Mouse (Mus musculus) neural tube, embryonic 14.5 days (tissue): ENCODE measurements at regions not wholly inside any gene's neighbourhood (a gene's known extent, or its start where the extent isn't known, plus 50 kb on each side); places are given as distances from the start of the nearest gene placed in this dataset.

ENCODE experiments used
- ATAC-seq: fragments of 200-750 bp; cut with Nextera tagmentation; 2 replicates; pipeline ENCODE4 v1.8.0; 2017; ENCODE audit warnings: low read depth, mild to moderate bottlenecking, moderate TSS enrichment, moderate library complexity
- H3K27ac ChIP-seq: fragments of 300-500 bp; sonication (generic); 2 replicates; pipeline ENCODE4 v1.5.1; 2014; ENCODE audit warnings: low read depth, mild to moderate bottlenecking, control low read depth, low read length, moderate library complexity, mixed read lengths
- H3K27me3 ChIP-seq: fragments of 300-500 bp; sonication (generic); 2 replicates; pipeline ENCODE4 v1.6.1; 2014; ENCODE audit warnings: low read length; ENCODE audit not compliant: control insufficient read depth, insufficient read depth
- H3K36me3 ChIP-seq: fragments of 300-500 bp; sonication (generic); 2 replicates; pipeline ENCODE4 v1.6.1; 2014; ENCODE audit warnings: low read length, mixed read lengths; ENCODE audit not compliant: control insufficient read depth, insufficient read depth
- H3K4me1 ChIP-seq: fragments of 300-500 bp; sonication (generic); 2 replicates; pipeline ENCODE4 v1.6.1; 2014; ENCODE audit warnings: low read length; ENCODE audit not compliant: control insufficient read depth, insufficient read depth
- H3K4me2 ChIP-seq: fragments of 300-500 bp; sonication (generic); 2 replicates; pipeline ENCODE4 v1.6.1; 2014; ENCODE audit warnings: mild to moderate bottlenecking, low read depth, low read length, control low read depth
- H3K4me3 ChIP-seq: fragments of 300-500 bp; sonication (generic); 2 replicates; pipeline ENCODE4 v1.5.1; 2014; ENCODE audit warnings: low read depth, low read length, control low read depth, mixed read lengths
- H3K9ac ChIP-seq: fragments of 300-500 bp; sonication (generic); replicated peaks from 2 replicates; pipeline ENCODE4 v1.6.1; 2014; ENCODE audit warnings: low read depth, mild to moderate bottlenecking, control low read depth, low read length, mixed read lengths
- H3K9me3 ChIP-seq: fragments of 300-500 bp; sonication (generic); 2 replicates; pipeline ENCODE4 v1.6.1; 2016; ENCODE audit warnings: low read length; ENCODE audit not compliant: control insufficient read depth
- WGBS: fragments of 180-500 bp; shearing (Covaris S2); extraction: QIAGEN DNeasy Blood & Tissue Kit; methylation state at CpG from one replicate; pipeline ENCODE4 v1.1.7; 2014; 5-methylcytosine and 5-hydroxymethylcytosine counted together

- no peaks in the 10 kb centered on the region for H3K36me3 ChIP-seq
- H3K27me3 ChIP-seq: no peaks in the 10 kb centered on the region
- H3K9ac ChIP-seq: 0 out of 2 replicates have a peak overlapping the region, but pooled peaks have one; percentile 16
- H3K4me1 ChIP-seq: peaks cover 9% of the 10 kb centered on the region; the same call in 1 of the 2 replicates
- H3K4me3 ChIP-seq: peak overlapping the region; percentile 4; the same call in 1 of the 2 replicates
- peak overlapping the region; percentile 32 for H3K4me2 ChIP-seq
- H3K9me3 ChIP-seq: no peaks in the 10 kb centered on the region
- ATAC-seq: peak; percentile 92
- no peak overlapping the region; the same call in 1 of the 2 replicates for H3K27ac ChIP-seq
- 31% methylated on average over 25 of the region's 25 CpGs for WGBS
These were observed 124.0 kb downstream of the Cdc42ep3 start for GRCm38 (mm10) chr17:79230653-79231489.

DNA sequence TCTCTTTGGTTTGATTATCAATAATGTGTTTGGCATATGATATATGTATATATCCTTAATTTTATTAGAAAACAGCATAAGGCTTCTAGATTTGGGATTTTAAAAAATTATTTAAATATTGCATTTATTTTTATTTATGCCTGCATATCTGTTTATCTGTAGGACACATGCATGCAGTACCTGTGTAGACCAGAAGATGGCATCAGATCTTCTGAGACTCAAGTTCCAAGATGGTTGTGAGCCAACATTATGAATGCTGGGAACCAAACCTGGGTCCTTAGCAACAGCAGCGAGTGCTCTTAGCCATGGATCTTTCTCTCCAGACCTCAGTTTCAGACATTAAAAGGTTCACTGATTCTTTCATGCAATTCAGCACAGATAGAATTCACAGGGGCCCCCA is 148.3 kb downstream of the Cdc42ep3 start:
- 100% methylated on average over 1 of the region's 1 CpGs for WGBS
- H3K9me3 ChIP-seq: no peaks in the 10 kb centered on the region
- no peak for ATAC-seq
- H3K4me3 ChIP-seq: no peak overlapping the region
- no peak overlapping the region for H3K27ac ChIP-seq
- no peak overlapping the region for H3K9ac ChIP-seq
- H3K4me2 ChIP-seq: no peak overlapping the region
- H3K4me1 ChIP-seq: no peaks in the 10 kb centered on the region
- no peaks in the 10 kb centered on the region for H3K36me3 ChIP-seq
- H3K27me3 ChIP-seq: no peaks in the 10 kb centered on the region

DNA sequence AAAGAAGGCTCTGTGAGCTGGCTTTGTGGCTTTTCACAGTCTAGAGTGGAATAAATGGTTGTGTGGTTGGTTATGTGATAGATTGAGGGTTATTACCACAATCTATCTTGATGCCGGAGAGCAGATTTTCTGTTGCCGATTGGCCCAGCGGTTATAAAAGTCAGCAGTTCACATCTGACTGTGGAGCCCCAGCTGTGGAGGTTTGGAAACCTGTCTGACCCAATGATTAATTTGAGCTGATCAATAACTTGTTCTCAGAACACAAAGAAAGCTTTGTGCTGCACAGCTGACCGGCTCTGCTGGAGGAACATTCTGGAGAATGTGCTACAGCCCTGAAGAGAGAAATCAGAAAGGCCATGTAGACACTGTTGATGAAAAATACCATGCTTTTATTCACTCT is 148.8 kb downstream of the Cdc42ep3 start:
- no peak overlapping the region for H3K4me3 ChIP-seq
- WGBS: 50% methylated on average over 4 of the region's 4 CpGs
- H3K27ac ChIP-seq: no peak overlapping the region
- no peak for ATAC-seq
- H3K4me2 ChIP-seq: no peak overlapping the region
- no peaks in the 10 kb centered on the region for H3K4me1 ChIP-seq
- no peaks in the 10 kb centered on the region for H3K36me3 ChIP-seq
- no peak overlapping the region for H3K9ac ChIP-seq
- no peaks in the 10 kb centered on the region for H3K27me3 ChIP-seq
- H3K9me3 ChIP-seq: no peaks in the 10 kb centered on the region

- H3K9ac ChIP-seq: no peak overlapping the region
- ATAC-seq: peak; percentile 88
- no peaks in the 10 kb centered on the region for H3K27me3 ChIP-seq
- no peaks in the 10 kb centered on the region for H3K9me3 ChIP-seq
- H3K36me3 ChIP-seq: no peaks in the 10 kb centered on the region
- no peak overlapping the region for H3K4me2 ChIP-seq
- no peak overlapping the region for H3K4me3 ChIP-seq
- WGBS: 35% methylated on average over 9 of the region's 9 CpGs
- peaks cover 5% of the 10 kb centered on the region; the same call in 1 of the 2 replicates for H3K4me1 ChIP-seq
- H3K27ac ChIP-seq: peak overlapping the region; percentile 2; the same call in 1 of the 2 replicates
These were observed 148.2 kb downstream of the Qpct start for GRCm38 (mm10) chr17:79199814-79200491.

DNA sequence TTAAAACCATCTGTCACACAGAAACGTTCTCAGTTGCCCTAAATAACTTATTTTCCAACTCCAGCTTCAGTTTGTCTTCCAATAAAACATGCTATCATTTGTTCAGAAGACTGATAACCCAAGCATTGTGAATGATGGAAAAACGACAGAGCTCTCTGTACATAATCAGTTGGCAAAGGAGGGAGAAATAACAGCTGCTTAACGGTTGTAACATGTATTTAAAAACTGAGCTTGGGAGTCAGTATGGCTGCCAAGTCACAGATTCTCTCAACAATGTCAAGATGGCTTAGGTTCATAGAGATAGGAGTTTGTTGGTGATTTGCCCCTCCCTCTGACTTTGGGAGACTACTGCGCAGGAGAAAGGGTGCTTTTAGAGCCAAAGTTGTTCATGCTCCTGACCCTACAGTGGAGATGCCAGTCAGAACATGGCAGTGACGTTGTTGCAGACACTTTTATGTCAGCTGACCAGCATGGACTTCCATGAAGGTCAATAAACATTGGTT is 140.2 kb downstream of the Qpct start:
- 81% methylated on average over 5 of the region's 5 CpGs for WGBS
- H3K9me3 ChIP-seq: no peaks in the 10 kb centered on the region
- no peak overlapping the region for H3K9ac ChIP-seq
- H3K27ac ChIP-seq: no peak overlapping the region
- no peak overlapping the region for H3K4me3 ChIP-seq
- H3K27me3 ChIP-seq: no peaks in the 10 kb centered on the region
- ATAC-seq: no peak
- no peaks in the 10 kb centered on the region for H3K4me1 ChIP-seq
- H3K4me2 ChIP-seq: no peak overlapping the region
- H3K36me3 ChIP-seq: no peaks in the 10 kb centered on the region

GRCm38 (mm10) chr17:79188282-79188681 is 136.6 kb downstream of the Qpct start:
- ATAC-seq: no peak
- Histone ChIP-seq H3K9ac (no peak overlapping the region), H3K4me3 (no peak overlapping the region), H3K9me3 (no peaks in the 10 kb centered on the region), H3K27me3 (no peaks in the 10 kb centered on the region), H3K27ac (no peak overlapping the region), H3K4me1 (no peaks in the 10 kb centered on the region), H3K4me2 (no peak overlapping the region), H3K36me3 (no peaks in the 10 kb centered on the region)
- 68% methylated on average over 7 of the region's 7 CpGs for WGBS

DNA sequence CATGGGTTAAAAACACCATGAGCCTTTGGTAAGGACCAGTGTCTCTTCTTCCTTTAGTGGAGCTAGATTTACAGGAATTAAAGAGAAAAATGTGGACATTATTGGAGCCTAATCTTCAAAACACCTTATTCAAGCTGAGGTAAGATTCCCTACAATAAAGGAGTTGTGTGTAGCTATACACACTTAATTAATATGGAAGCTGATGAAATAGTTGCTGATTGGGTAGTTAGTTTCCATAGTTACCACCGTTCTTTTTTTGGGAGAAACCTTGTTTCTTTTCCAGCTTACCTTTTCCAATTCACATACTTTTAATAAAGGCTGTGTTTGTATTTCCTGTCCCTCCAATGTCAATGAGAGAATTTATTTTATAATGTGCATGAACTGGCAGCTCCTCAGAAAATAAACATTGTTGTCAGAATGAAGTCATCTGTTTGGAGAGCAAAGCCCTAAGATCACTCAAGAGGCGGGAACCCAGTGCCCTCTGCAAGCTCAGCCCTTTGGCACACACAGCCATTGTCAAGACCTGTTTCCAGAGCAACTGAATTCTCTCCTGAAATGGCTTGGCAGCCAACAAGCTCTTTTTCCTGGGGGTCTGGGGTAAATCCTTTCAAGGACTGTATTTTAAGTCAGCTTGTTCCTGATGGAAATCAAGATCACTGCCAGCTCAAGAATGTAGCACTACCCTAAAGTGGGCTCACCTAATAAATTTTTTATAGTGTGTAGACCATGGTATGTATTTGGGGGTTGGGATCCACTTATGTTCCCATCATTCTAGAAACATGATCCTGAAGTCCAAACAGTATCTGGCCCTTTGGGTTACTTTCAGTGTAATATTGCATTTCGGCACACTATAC is 128.8 kb downstream of the Qpct start:
- ATAC-seq: peak; percentile 84; the same call in 1 of the 2 replicates
- WGBS: 71% methylated on average over 3 of the region's 3 CpGs
- H3K9ac ChIP-seq: no peak overlapping the region

DNA sequence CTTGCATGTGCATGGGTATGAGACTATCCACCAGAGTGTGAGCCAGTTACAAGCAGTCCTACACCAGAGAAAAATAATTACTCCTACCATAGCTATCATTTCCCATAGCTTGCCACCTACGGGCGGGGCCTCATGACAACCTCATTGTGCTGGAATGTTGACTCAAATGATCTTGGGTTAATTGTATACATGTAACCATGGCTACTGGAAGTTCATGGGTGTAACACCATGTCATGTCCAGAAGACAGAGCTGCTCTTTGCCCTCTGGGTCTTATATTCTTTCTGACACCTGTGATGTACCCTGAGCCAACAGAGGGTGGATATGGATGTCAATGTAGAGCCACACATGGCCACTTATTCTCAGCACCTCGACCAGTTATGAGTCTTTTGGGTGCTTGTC is 125.6 kb downstream of the Qpct start:
- H3K4me2 ChIP-seq: no peak overlapping the region
- no peaks in the 10 kb centered on the region for H3K36me3 ChIP-seq
- no peak for ATAC-seq
- H3K4me3 ChIP-seq: no peak overlapping the region
- no peak overlapping the region for H3K27ac ChIP-seq
- no peaks in the 10 kb centered on the region for H3K9me3 ChIP-seq
- H3K4me1 ChIP-seq: no peaks in the 10 kb centered on the region
- H3K27me3 ChIP-seq: no peaks in the 10 kb centered on the region
- no peak overlapping the region for H3K9ac ChIP-seq
- 86% methylated on average over 3 of the region's 3 CpGs for WGBS

More for the DNA sequence above, 128.8 kb downstream of the Qpct start:
- Histone ChIP-seq H3K36me3 (no peaks in the 10 kb centered on the region), H3K4me1 (no peaks in the 10 kb centered on the region), H3K4me3 (no peak overlapping the region), H3K4me2 (no peak overlapping the region), H3K9me3 (no peaks in the 10 kb centered on the region), H3K27ac (no peak overlapping the region), H3K27me3 (no peaks in the 10 kb centered on the region)
